Mouse (Mus musculus) thymus, postnatal 10 days (tissue): ENCODE results near the gene Cd6.

ENCODE experiments used
- DNase-seq, 2 experiments: peaks; one replicate each; pipeline ENCODE4 v3.0.0; 2021; ENCODE audit warnings: low spot score in 2 of 2

Cd6 gene

GRCm38 (mm10) chr19:10763381-10764031 lies 66.4 kb downstream of the Cd6 start:
- no peak for DNase-seq

- no peak for DNase-seq
Observed at GRCm38 (mm10) chr19:10762468-10762867, 67.4 kb downstream of the Cd6 start.

- no peak for DNase-seq
Observed at GRCm38 (mm10) chr19:10761794-10762415, 68.0 kb downstream of the Cd6 start.

GRCm38 (mm10) chr19:10759983-10760831 lies 69.7 kb downstream of the Cd6 start:
- DNase-seq: peak in 1 of 2 experiments; percentile 53

- no peak for DNase-seq
Observed at GRCm38 (mm10) chr19:10759525-10759924, 70.3 kb downstream of the Cd6 start.

GRCm38 (mm10) chr19:10758708-10759107 lies 71.2 kb downstream of the Cd6 start:
- DNase-seq: no peak

GRCm38 (mm10) chr19:10757526-10757925 lies 72.3 kb downstream of the Cd6 start:
- no peak for DNase-seq

GRCm38 (mm10) chr19:10757125-10757524 lies 72.7 kb downstream of the Cd6 start:
- DNase-seq: no peak

GRCm38 (mm10) chr19:10752646-10753045 lies 77.2 kb downstream of the Cd6 start:
- DNase-seq: no peak

- no peak for DNase-seq
Observed at GRCm38 (mm10) chr19:10752106-10752505, 77.8 kb downstream of the Cd6 start.

GRCm38 (mm10) chr19:10751607-10752006 lies 78.3 kb downstream of the Cd6 start:
- peak; percentile 57 to 58 for DNase-seq

GRCm38 (mm10) chr19:10750161-10750560 lies 79.7 kb downstream of the Cd6 start:
- no peak for DNase-seq

- DNase-seq: no peak
Observed at GRCm38 (mm10) chr19:10749295-10749694, 80.6 kb downstream of the Cd6 start.

GRCm38 (mm10) chr19:10748401-10749102 lies 81.3 kb downstream of the Cd6 start:
- DNase-seq: no peak

GRCm38 (mm10) chr19:10747718-10748117 lies 82.1 kb downstream of the Cd6 start:
- no peak for DNase-seq

GRCm38 (mm10) chr19:10747182-10747581 lies 82.7 kb downstream of the Cd6 start:
- DNase-seq: no peak

GRCm38 (mm10) chr19:10742565-10742964 lies 87.3 kb downstream of the Cd6 start:
- DNase-seq: no peak

- no peak for DNase-seq
Observed at GRCm38 (mm10) chr19:10742145-10742544, 87.7 kb downstream of the Cd6 start.

GRCm38 (mm10) chr19:10740641-10741440 lies 89.0 kb downstream of the Cd6 start:
- DNase-seq: peak; percentile 77

- DNase-seq: no peak
Observed at GRCm38 (mm10) chr19:10739916-10740315, 89.9 kb downstream of the Cd6 start.
